Mouse (Mus musculus): ENCODE data around the gene Pla1a. TPM values are rescaled to one million over a fixed set of nuclear protein-coding genes. Genes with fewer than 3 reads are reported as not detected.

The Pla1a gene
- polyA plus RNA-seq, 1 experiment from 2014 or later: 0.23 TPM

DNA sequence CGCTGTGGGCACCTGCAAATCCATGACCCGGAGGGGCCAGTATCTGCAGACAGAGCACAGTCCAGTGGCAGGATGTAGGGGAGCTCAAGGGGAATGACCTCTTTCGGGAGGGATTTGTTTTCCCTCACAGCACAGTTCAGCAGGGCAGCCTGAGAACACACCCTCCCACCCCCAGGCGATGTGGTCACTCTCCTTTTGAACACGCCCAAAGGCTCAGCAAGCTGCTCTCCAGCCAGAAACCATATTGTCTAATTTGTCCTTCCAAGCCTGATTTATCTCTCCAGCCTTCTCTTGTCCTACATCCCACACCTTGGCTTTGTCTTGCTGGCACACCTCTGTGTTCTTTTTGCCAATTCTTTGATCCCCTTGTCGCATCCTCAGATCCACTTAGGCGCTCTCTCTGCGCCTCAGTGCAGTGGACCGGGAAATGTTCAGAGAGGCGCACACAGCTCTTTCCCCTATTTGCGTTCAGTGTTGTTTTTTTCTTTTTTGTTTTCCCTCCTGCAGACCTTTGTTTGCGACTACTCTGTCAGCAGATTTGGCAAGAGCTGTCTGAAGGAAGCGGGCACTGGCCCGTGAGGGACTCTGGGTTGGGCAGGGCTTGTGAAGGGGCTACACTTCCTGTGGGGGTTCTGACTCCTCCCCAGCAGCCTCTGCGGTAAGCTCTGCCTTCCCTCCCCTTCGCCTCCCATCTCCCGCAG is 33.3 kb downstream of the Pla1a start:
- Histone ChIP-seq H3K9me3 (ENCODE audit: control insufficient read depth, low read length) (no peaks in the 10 kb centered on the region), H3K27me3 (ENCODE audit: control insufficient read depth, insufficient read depth, low read length) (no peaks in the 10 kb centered on the region), H3K36me3 (ENCODE audit: control insufficient read depth, insufficient read depth, low read length) (no peaks in the 10 kb centered on the region), H3K9ac (ENCODE audit: low read length) (peak overlapping the region; percentile 53), H3K27ac (ENCODE audit: low read depth, low read length) (peak overlapping the region; percentile 22), H3K4me3 (ENCODE audit: low read depth, low read length) (peak overlapping the region; percentile 6; the same call in 1 of the 2 replicates), H3K4me1 (ENCODE audit: control insufficient read depth, insufficient read depth, low read length) (peaks cover 7% of the 10 kb centered on the region; the same call in 1 of the 2 replicates), H3K4me2 (peak overlapping the region; percentile 53)
- DNase-seq (ENCODE audit: low spot score, missing footprints) (peak; percentile 92), ATAC-seq (ENCODE audit: low FRiP score) (peak; percentile 93)
- WGBS: 11% methylated on average over 17 of the region's 17 CpGs

- 69% methylated on average over 3 of the region's 3 CpGs for WGBS
- DNase-seq (ENCODE audit: low spot score, missing footprints): peak; percentile 81
- Histone ChIP-seq H3K4me1 (ENCODE audit: control insufficient read depth, insufficient read depth, low read length) (peaks cover 7% of the 10 kb centered on the region; the same call in 1 of the 2 replicates), H3K27ac (ENCODE audit: low read depth, low read length) (peak overlapping the region; percentile 22; the same call in 1 of the 2 replicates), H3K9ac (ENCODE audit: low read length) (no peak overlapping the region; the same call in 1 of the 2 replicates), H3K36me3 (ENCODE audit: control insufficient read depth, insufficient read depth, low read length) (no peaks in the 10 kb centered on the region), H3K4me3 (ENCODE audit: low read depth, low read length) (no peak overlapping the region), H3K27me3 (ENCODE audit: control insufficient read depth, insufficient read depth, low read length) (no peaks in the 10 kb centered on the region), H3K9me3 (ENCODE audit: control insufficient read depth, low read length) (no peaks in the 10 kb centered on the region), H3K4me2 (peak overlapping the region; percentile 53)
- no peak for ATAC-seq (ENCODE audit: low FRiP score)
Observed at GRCm38 (mm10) chr16:38399076-38399475, 33.9 kb downstream of the Pla1a start.

- H3K9me3 ChIP-seq (ENCODE audit: control insufficient read depth, low read length): no peaks in the 10 kb centered on the region
- no peak for ATAC-seq (ENCODE audit: low FRiP score)
- H3K27me3 ChIP-seq (ENCODE audit: control insufficient read depth, insufficient read depth, low read length): no peaks in the 10 kb centered on the region
- no peaks in the 10 kb centered on the region for H3K36me3 ChIP-seq (ENCODE audit: control insufficient read depth, insufficient read depth, low read length)
- no peak overlapping the region for H3K4me2 ChIP-seq
- peaks cover 7% of the 10 kb centered on the region; the same call in 1 of the 2 replicates for H3K4me1 ChIP-seq (ENCODE audit: control insufficient read depth, insufficient read depth, low read length)
- H3K27ac ChIP-seq (ENCODE audit: low read depth, low read length): no peak overlapping the region
- WGBS: 91% methylated on average over 6 of the region's 6 CpGs
- H3K4me3 ChIP-seq (ENCODE audit: low read depth, low read length): no peak overlapping the region
- DNase-seq (ENCODE audit: low spot score, missing footprints): no peak
- no peak overlapping the region for H3K9ac ChIP-seq (ENCODE audit: low read length)
Observed at GRCm38 (mm10) chr16:38398266-38398665, 34.7 kb downstream of the Pla1a start.

- no peak overlapping the region for H3K9ac ChIP-seq (ENCODE audit: low read length)
- no peak for ATAC-seq (ENCODE audit: low FRiP score)
- WGBS: 89% methylated on average over 13 of the region's 13 CpGs
Observed at GRCm38 (mm10) chr16:38396155-38396554, 36.8 kb downstream of the Pla1a start.

DNA sequence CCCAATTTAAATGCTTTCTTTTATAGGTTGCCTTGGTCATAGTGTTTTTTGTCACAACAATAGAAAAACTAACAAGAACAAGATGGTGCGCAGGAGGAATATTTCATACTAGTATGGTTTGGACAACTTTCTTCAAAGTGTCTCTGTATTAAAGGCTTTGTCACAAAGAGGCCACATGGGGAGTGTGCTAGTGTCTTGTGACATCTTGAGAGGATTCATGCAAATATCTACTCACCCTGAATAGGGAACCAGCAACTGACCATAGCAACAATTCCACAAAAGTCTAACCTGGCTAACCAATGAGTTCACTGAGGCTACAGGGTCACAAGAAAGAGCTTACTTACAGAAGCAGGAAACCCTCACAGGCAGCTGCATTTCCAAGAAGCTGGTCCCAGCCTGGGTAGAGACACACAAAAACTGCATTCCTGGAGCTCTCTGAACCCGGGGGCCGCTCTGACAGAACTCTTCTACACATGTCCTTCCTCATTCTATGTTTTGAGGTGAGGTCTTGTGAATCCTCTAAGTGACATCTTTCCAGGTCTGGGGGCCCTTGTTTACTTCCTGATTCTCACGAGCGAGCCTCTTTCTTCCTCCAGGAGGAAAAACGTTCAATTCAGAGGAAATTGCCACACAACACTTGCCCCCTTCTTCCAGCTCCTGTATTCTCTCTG is 37.8 kb downstream of the Pla1a start:
- Histone ChIP-seq H3K27me3 (ENCODE audit: control insufficient read depth, insufficient read depth, low read length) (no peaks in the 10 kb centered on the region), H3K4me2 (no peak overlapping the region), H3K9me3 (ENCODE audit: control insufficient read depth, low read length) (no peaks in the 10 kb centered on the region), H3K4me3 (ENCODE audit: low read depth, low read length) (no peak overlapping the region), H3K27ac (ENCODE audit: low read depth, low read length) (no peak overlapping the region), H3K9ac (ENCODE audit: low read length) (no peak overlapping the region), H3K36me3 (ENCODE audit: control insufficient read depth, insufficient read depth, low read length) (no peaks in the 10 kb centered on the region), H3K4me1 (ENCODE audit: control insufficient read depth, insufficient read depth, low read length) (peaks cover 7% of the 10 kb centered on the region; the same call in 1 of the 2 replicates)
- ATAC-seq (ENCODE audit: low FRiP score) (no peak), DNase-seq (ENCODE audit: low spot score, missing footprints) (no peak)
- 77% methylated on average over 6 of the region's 6 CpGs for WGBS

More at GRCm38 (mm10) chr16:38396155-38396554, 36.8 kb downstream of the Pla1a start:
- no peaks in the 10 kb centered on the region for H3K9me3 ChIP-seq (ENCODE audit: control insufficient read depth, low read length)
- no peak overlapping the region for H3K4me3 ChIP-seq (ENCODE audit: low read depth, low read length)
- no peak overlapping the region for H3K4me2 ChIP-seq
- peaks cover 7% of the 10 kb centered on the region; the same call in 1 of the 2 replicates for H3K4me1 ChIP-seq (ENCODE audit: control insufficient read depth, insufficient read depth, low read length)
- no peak overlapping the region for H3K27ac ChIP-seq (ENCODE audit: low read depth, low read length)
- H3K27me3 ChIP-seq (ENCODE audit: control insufficient read depth, insufficient read depth, low read length): no peaks in the 10 kb centered on the region
- H3K36me3 ChIP-seq (ENCODE audit: control insufficient read depth, insufficient read depth, low read length): no peaks in the 10 kb centered on the region
- no peak for DNase-seq (ENCODE audit: low spot score, missing footprints)

DNA sequence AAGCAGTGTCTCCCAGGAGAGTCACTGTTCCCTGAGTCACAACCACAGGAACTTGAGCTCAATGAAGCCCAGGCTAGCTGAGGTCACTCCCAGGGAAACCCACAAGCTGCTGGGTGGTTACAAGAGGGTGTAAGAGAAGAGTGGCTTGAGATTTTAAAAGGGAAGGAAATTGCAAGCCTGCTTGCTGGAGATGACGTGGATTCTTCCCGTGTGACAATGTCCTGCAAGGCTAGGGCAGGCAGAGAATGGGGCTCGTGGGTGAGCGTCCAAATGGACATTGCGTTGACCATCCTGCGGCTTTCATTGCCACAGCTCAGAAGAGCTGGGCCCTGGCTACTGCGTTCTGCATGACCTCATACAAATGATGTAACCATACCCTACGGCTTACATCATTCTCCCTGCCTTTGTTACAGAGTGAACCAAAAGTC is 38.7 kb downstream of the Pla1a start:
- Histone ChIP-seq H3K9me3 (ENCODE audit: control insufficient read depth, low read length) (no peaks in the 10 kb centered on the region), H3K4me1 (ENCODE audit: control insufficient read depth, insufficient read depth, low read length) (peaks cover 2% of the 10 kb centered on the region; the same call in 1 of the 2 replicates), H3K36me3 (ENCODE audit: control insufficient read depth, insufficient read depth, low read length) (no peaks in the 10 kb centered on the region), H3K4me2 (no peak overlapping the region), H3K9ac (ENCODE audit: low read length) (no peak overlapping the region), H3K27ac (ENCODE audit: low read depth, low read length) (no peak overlapping the region), H3K27me3 (ENCODE audit: control insufficient read depth, insufficient read depth, low read length) (no peaks in the 10 kb centered on the region), H3K4me3 (ENCODE audit: low read depth, low read length) (no peak overlapping the region)
- DNase-seq (ENCODE audit: low spot score, missing footprints): no peak
- WGBS: 87% methylated on average over 8 of the region's 8 CpGs
- no peak for ATAC-seq (ENCODE audit: low FRiP score)

DNA sequence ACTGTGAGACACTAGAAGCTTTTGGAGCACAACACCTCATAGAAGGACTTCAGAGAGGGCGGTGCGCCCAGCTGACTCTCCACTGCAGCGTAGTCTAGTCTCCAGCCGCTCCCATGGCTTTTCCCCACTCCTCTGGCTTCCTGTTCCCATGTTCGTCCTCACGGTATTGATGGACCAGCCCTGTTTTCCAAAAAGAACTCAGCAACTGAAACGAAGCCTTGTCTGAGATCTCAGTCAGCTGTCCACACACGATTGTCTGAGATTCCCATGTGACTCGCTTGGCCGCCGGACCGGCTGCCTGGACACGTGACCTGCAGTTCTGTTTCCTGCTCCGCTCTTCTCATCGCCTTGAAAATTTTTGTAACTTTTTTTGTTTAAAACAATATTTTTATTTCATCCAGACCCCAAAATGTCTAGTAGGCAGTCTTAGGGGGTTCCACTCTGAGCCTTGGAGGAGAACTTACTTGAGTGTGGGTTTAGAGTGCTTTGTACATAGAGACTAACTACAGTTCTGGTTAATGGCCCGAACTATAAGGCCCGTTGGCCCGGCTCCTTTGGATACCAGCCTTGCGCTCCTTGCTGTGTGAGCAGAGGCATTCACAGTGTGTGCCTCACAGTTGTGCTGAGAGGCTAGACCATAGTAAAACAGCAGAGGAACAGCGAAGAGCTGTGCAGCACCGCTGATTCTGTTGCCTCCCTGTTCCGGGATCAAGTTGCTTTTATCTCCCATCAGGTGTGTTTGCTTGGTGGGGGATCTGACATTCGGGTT is 40.6 kb downstream of the Pla1a start:
- H3K4me2 ChIP-seq: no peak overlapping the region
- H3K27ac ChIP-seq (ENCODE audit: low read depth, low read length): no peak overlapping the region
- H3K27me3 ChIP-seq (ENCODE audit: control insufficient read depth, insufficient read depth, low read length): no peaks in the 10 kb centered on the region
- H3K9ac ChIP-seq (ENCODE audit: low read length): no peak overlapping the region
- no peaks in the 10 kb centered on the region for H3K9me3 ChIP-seq (ENCODE audit: control insufficient read depth, low read length)
- ATAC-seq (ENCODE audit: low FRiP score) (no peak), DNase-seq (ENCODE audit: low spot score, missing footprints) (no peak)
- 83% methylated on average over 23 of the region's 23 CpGs for WGBS
- no peaks in the 10 kb centered on the region for H3K4me1 ChIP-seq (ENCODE audit: control insufficient read depth, insufficient read depth, low read length)
- H3K36me3 ChIP-seq (ENCODE audit: control insufficient read depth, insufficient read depth, low read length): no peaks in the 10 kb centered on the region
- H3K4me3 ChIP-seq (ENCODE audit: low read depth, low read length): no peak overlapping the region

DNA sequence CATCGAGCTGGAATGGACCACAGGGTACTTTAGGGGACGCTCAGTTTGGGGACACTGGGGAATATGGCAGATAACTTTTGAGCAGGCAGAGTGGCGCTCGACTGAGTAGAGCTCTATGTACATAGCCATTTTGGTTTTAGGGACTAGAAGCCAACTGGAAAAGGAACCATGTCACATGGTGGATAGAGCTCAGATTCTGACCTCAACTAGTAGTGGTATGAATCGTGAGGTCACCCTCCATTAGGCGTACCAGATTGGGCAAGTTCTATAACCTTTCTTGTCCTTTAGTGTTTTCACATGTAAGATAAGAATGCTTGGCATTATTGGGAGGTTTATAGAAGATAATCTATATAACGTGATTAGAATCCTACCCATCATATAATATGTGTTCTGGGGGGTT is 42.6 kb downstream of the Pla1a start:
- ATAC-seq (ENCODE audit: low FRiP score): no peak
- no peaks in the 10 kb centered on the region for H3K36me3 ChIP-seq (ENCODE audit: control insufficient read depth, insufficient read depth, low read length)
- H3K27ac ChIP-seq (ENCODE audit: low read depth, low read length): no peak overlapping the region
- 90% methylated on average over 7 of the region's 7 CpGs for WGBS
- no peak for DNase-seq (ENCODE audit: low spot score, missing footprints)
- no peak overlapping the region for H3K9ac ChIP-seq (ENCODE audit: low read length)
- no peaks in the 10 kb centered on the region for H3K9me3 ChIP-seq (ENCODE audit: control insufficient read depth, low read length)
- H3K27me3 ChIP-seq (ENCODE audit: control insufficient read depth, insufficient read depth, low read length): no peaks in the 10 kb centered on the region
- H3K4me1 ChIP-seq (ENCODE audit: control insufficient read depth, insufficient read depth, low read length): no peaks in the 10 kb centered on the region
- H3K4me2 ChIP-seq: no peak overlapping the region
- no peak overlapping the region for H3K4me3 ChIP-seq (ENCODE audit: low read depth, low read length)
